Mouse (Mus musculus) stomach, postnatal 0 days (tissue): ENCODE data around the gene Lta. TPM values are rescaled to one million over a fixed set of nuclear protein-coding genes. Genes with fewer than 3 reads are reported as not detected.

Source experiments
- ATAC-seq: fragments of 200-750 bp; cut with Nextera tagmentation; 2 replicates; pipeline ENCODE4 v1.8.0; 2017; ENCODE audit not compliant: low FRiP score, low TSS enrichment
- DNase-seq: peaks from one replicate; pipeline ENCODE4 v3.0.0-alpha.2; 2016; ENCODE audit warnings: low spot score
- H3K27ac ChIP-seq: fragments of 300-500 bp; sonication (generic); replicated peaks from 2 replicates; pipeline ENCODE4 v1.5.1; 2014; ENCODE audit warnings: mild to moderate bottlenecking, control low read depth
- H3K27me3 ChIP-seq: fragments of 300-500 bp; sonication (generic); 2 replicates; pipeline ENCODE4 v1.6.1; 2014; ENCODE audit warnings: low read length; ENCODE audit not compliant: control insufficient read depth, insufficient read depth
- H3K36me3 ChIP-seq: fragments of 300-500 bp; sonication (generic); 2 replicates; pipeline ENCODE4 v1.6.1; 2014; ENCODE audit warnings: low read length, mixed read lengths; ENCODE audit not compliant: control insufficient read depth, insufficient read depth
- H3K4me1 ChIP-seq: fragments of 300-500 bp; sonication (generic); replicated peaks from 2 replicates; pipeline ENCODE4 v1.6.1; 2014; ENCODE audit warnings: antibody characterized with exemption; ENCODE audit not compliant: control insufficient read depth, insufficient read depth
- H3K4me2 ChIP-seq: fragments of 300-500 bp; sonication (generic); replicated peaks from 2 replicates; pipeline ENCODE4 v1.6.1; 2014; ENCODE audit warnings: low read depth, mild to moderate bottlenecking, control low read depth, moderate library complexity
- H3K4me3 ChIP-seq: fragments of 300-500 bp; sonication (generic); 2 replicates; pipeline ENCODE4 v1.5.1; 2014; ENCODE audit warnings: low read depth, low read length, control low read depth
- H3K9ac ChIP-seq: fragments of 300-500 bp; sonication (generic); 2 replicates; pipeline ENCODE4 v1.6.1; 2014; ENCODE audit warnings: mild to moderate bottlenecking, low read length, control low read depth, mixed read lengths
- H3K9me3 ChIP-seq: fragments of 300-500 bp; sonication (generic); 2 replicates; pipeline ENCODE4 v1.6.1; 2016; ENCODE audit warnings: low read length; ENCODE audit not compliant: control insufficient read depth
- CTCF ChIP-seq: IDR thresholded peaks from 2 replicates; pipeline ENCODE4 v1.5.1; 2016; ENCODE audit warnings: antibody characterized with exemption, low read depth, mild to moderate bottlenecking, moderate library complexity
- EP300 ChIP-seq: optimal IDR thresholded peaks from 2 replicates; pipeline ENCODE3; 2016; ENCODE audit warnings: antibody characterized with exemption
- WGBS: fragments of 180-500 bp; shearing (Covaris S2); extraction: QIAGEN DNeasy Blood & Tissue Kit; methylation state at CpG from one replicate; pipeline ENCODE4 v1.1.7; 2014; 5-methylcytosine and 5-hydroxymethylcytosine counted together
- polyA plus RNA-seq: library from polyadenylated mRNA; unstranded; fragments of >200 nt; fragmentation: Nextera tagmentation; extraction: Ambion mirVana; gene quantifications from 2 replicates; pipeline ENCODE4 v1.2.1, GENCODE M21; 2015

Gene Lta
- polyA plus RNA-seq, 1 experiment from 2014 or later = 0.11 TPM

- H3K4me3 ChIP-seq = no peak within 1 kb of the TSS
- no peaks in the 10 kb centered on the region; the same call in 1 of the 2 replicates for H3K36me3 ChIP-seq
- no peaks in the 10 kb centered on the region for H3K27me3 ChIP-seq
- 65% methylated on average over 28 of the region's 28 CpGs for WGBS
- H3K9ac ChIP-seq = 0 out of 2 replicates have a peak within 1 kb of the TSS, but pooled peaks have one; percentile 8
- no peaks in the 10 kb centered on the region for H3K4me1 ChIP-seq
- H3K4me2 ChIP-seq = no peak within 1 kb of the TSS
- peak within 1 kb of the TSS; percentile 71 for H3K27ac ChIP-seq
- DNase-seq (no peak), ATAC-seq (no peak; the same call in 1 of the 2 replicates)
- H3K9me3 ChIP-seq = no peaks in the 10 kb centered on the region
- TF ChIP-seq EP300 (no peak), CTCF (no peak)
These were observed 15.2 kb upstream of the Lta start, which contains the start of gene Gm16181 for GRCm38 (mm10) chr17:35220156-35220952. Gene Gm16181, plus strand, starts transcription at chr17:35220834.

DNA sequence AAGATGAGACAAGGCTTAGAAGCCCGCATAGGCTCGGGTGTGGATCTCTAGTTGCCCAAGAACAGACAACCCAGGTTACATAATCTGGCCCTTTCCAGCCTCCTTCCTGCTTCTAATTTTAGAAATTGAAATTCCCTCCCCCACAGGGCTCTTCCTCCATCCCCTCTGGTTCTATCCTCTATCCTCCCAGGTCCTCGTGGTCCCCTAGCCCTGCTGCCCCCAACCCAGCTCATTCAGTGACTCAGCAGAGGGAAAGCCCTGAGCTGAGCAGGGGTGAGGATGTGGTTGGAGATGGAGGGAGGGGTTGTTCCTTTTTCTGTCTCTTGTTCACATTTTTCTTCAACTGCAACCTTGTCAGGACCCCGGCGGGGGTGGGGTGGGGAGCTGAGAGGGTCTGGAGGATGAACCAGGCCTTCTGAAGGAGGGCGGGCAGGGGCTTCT, 14.5 kb upstream of the Lta start:
- H3K36me3 ChIP-seq = no peaks in the 10 kb centered on the region
- H3K27me3 ChIP-seq = no peaks in the 10 kb centered on the region
- H3K27ac ChIP-seq = no peak overlapping the region
- H3K9me3 ChIP-seq = no peaks in the 10 kb centered on the region
- TF ChIP-seq EP300 = no peak
- TF ChIP-seq CTCF = no peak
- H3K9ac ChIP-seq = no peak overlapping the region
- H3K4me3 ChIP-seq = no peak overlapping the region
- no peak overlapping the region for H3K4me2 ChIP-seq
- no peaks in the 10 kb centered on the region for H3K4me1 ChIP-seq
- no peak for DNase-seq
- no peak for ATAC-seq
- 62% methylated on average over 6 of the region's 6 CpGs for WGBS

- no peak; the same call in 1 of the 2 replicates for ATAC-seq
- Histone ChIP-seq H3K9me3 (no peaks in the 10 kb centered on the region), H3K4me1 (no peaks in the 10 kb centered on the region), H3K9ac (no peak overlapping the region), H3K36me3 (no peaks in the 10 kb centered on the region), H3K27ac (no peak overlapping the region), H3K27me3 (no peaks in the 10 kb centered on the region), H3K4me2 (no peak overlapping the region), H3K4me3 (no peak overlapping the region)
- WGBS = 77% methylated on average over 18 of the region's 18 CpGs
- no peak for TF ChIP-seq EP300
- TF ChIP-seq CTCF = no peak
- no peak for DNase-seq
These were observed 13.5 kb upstream of the Lta start for GRCm38 (mm10) chr17:35218516-35219193.

GRCm38 (mm10) chr17:35213071-35213470, 7.9 kb upstream of the Lta start:
- ATAC-seq (no peak), DNase-seq (no peak)
- Histone ChIP-seq H3K4me1 (no peaks in the 10 kb centered on the region), H3K9me3 (no peaks in the 10 kb centered on the region), H3K27ac (no peak overlapping the region), H3K4me2 (no peak overlapping the region), H3K36me3 (no peaks in the 10 kb centered on the region), H3K9ac (no peak overlapping the region), H3K4me3 (no peak overlapping the region), H3K27me3 (no peaks in the 10 kb centered on the region)
- WGBS = 90% methylated on average over 5 of the region's 5 CpGs
- TF ChIP-seq CTCF (no peak), EP300 (no peak)

GRCm38 (mm10) chr17:35210593-35210992, 5.4 kb upstream of the Lta start:
- Histone ChIP-seq H3K4me3 (no peak overlapping the region), H3K4me2 (no peak overlapping the region), H3K9me3 (no peaks in the 10 kb centered on the region), H3K4me1 (no peaks in the 10 kb centered on the region), H3K9ac (no peak overlapping the region), H3K36me3 (no peaks in the 10 kb centered on the region), H3K27ac (peak overlapping the region; percentile 66), H3K27me3 (no peaks in the 10 kb centered on the region)
- peak; percentile 88 for ATAC-seq
- no peak for TF ChIP-seq CTCF
- DNase-seq = no peak
- 40% methylated on average over 3 of the region's 3 CpGs for WGBS
